Mouse (Mus musculus) ES-Bruce4 (cell line): ENCODE data around the gene Psd4.

Experiments
- CTCF ChIP-seq: IDR thresholded peaks from one replicate; pipeline ENCODE4 v1.8.1; 2011; ENCODE audit warnings: low read depth, low read length
- EP300 ChIP-seq: IDR thresholded peaks from 2 replicates; pipeline ENCODE4 v1.6.1; 2011; ENCODE audit warnings: low read depth, low read length; ENCODE audit not compliant: insufficient read depth
- POLR2A ChIP-seq: IDR thresholded peaks from one replicate; pipeline ENCODE4 v1.8.1; 2011; ENCODE audit warnings: low read length; ENCODE audit not compliant: insufficient read depth

DNA sequence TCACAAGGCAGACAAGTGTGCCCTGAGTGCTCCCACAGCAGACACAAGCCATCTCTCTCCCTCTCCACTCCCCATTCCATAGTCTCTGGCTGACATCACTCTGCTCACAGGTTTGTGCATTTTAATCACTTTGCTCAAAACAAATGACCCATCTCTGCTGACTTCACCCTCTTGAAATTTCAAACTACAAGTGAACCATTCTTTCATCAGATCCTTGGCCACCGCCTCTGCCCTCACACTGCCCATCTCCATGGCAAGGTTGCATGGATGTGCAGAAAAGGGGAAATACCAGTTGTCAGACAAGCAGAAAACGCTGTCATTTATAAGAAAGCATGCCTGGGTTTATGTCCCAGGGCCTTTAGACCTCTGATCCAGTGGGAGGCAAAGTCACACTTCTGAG is 67.3 kb downstream of the Psd4 start:
- no peak for TF ChIP-seq POLR2A
- no peak for TF ChIP-seq CTCF
- no peak for TF ChIP-seq EP300
